Comparison of ENCODE assay signal across 8 mouse cellular contexts in genomic region chr5:114896688-114897373, GRCm38 (mm10). TPM values are rescaled to one million over a fixed set of nuclear protein-coding genes. Genes with fewer than 3 reads are reported as not detected.
DNase-seq lines count a peak whose midpoint lies in the region; ATAC-seq and TF ChIP-seq lines count a peak whose summit lies in the region.

Gene Oasl2 (plus strand): TSS chr5:114896936.

- peak within 1 kb of the TSS; percentile 23; the same call in 1 of the 2 replicates for H3K4me3 ChIP-seq in heart, embryonic 10.5 days
- H3K4me3 ChIP-seq in limb, embryonic 14.5 days (replicated peaks; ENCODE audit: low read length) = no peak within 1 kb of the TSS; the same call in 1 of the 2 replicates

- H3K4me2 ChIP-seq in limb, embryonic 14.5 days (replicated peaks; ENCODE audit: low read depth, low read length, severe bottlenecking) = 0 out of 2 replicates have a peak within 1 kb of the TSS, but pooled peaks have one; percentile 26

- no peaks in the 10 kb centered on the region for H3K36me3 ChIP-seq in heart, embryonic 10.5 days
- no peaks in the 10 kb centered on the region for H3K36me3 ChIP-seq in limb, embryonic 14.5 days (ENCODE audit: control insufficient read depth, insufficient read depth, low read length)

- no peaks in the 10 kb centered on the region for H3K9me3 ChIP-seq in heart, embryonic 10.5 days
- no peaks in the 10 kb centered on the region for H3K9me3 ChIP-seq in limb, embryonic 14.5 days (ENCODE audit: control insufficient read depth, low read length)

- WGBS in heart, embryonic 10.5 days = 49% methylated on average over 13 of the region's 13 CpGs
- 70% methylated on average over 13 of the region's 13 CpGs for whole genome bisulfite sequencing in limb, embryonic 14.5 days

- 0 out of 2 replicates have a peak within 1 kb of the TSS, but pooled peaks have one; percentile 28 for H3K9ac ChIP-seq in limb, embryonic 14.5 days (ENCODE audit: low read depth, low read length, severe bottlenecking)

- H3K4me1 ChIP-seq in heart, embryonic 10.5 days = peaks cover 11% of the 10 kb centered on the region; the same call in 1 of the 2 replicates
- 0 out of 2 replicates have a peak, but pooled peaks cover 3% of the 10 kb centered on the region for H3K4me1 ChIP-seq in limb, embryonic 14.5 days (ENCODE audit: control insufficient read depth, insufficient read depth, low read length)

- no peak within 1 kb of the TSS; the same call in 1 of the 2 replicates for H3K27ac ChIP-seq in heart, embryonic 10.5 days
- H3K27ac ChIP-seq in limb, embryonic 14.5 days (replicated peaks; ENCODE audit: low read depth, low read length) = no peak within 1 kb of the TSS

- peak; percentile 62 for ATAC-seq in CD4-positive, CD25-positive, alpha-beta regulatory T cell, adult 4 months
- peak; percentile 76 for ATAC-seq in erythroid progenitor cell, adult 5-6 weeks (replicated peaks; ENCODE audit: low FRiP score, poor library complexity, severe bottlenecking)
- no peak for ATAC-seq in limb, embryonic 14.5 days (ENCODE audit: low FRiP score, low read depth)

- H3K27me3 ChIP-seq in heart, embryonic 10.5 days (ENCODE audit: insufficient read depth, poor library complexity, severe bottlenecking) = 0 out of 2 replicates have a peak, but pooled peaks cover 6% of the 10 kb centered on the region
- no peaks in the 10 kb centered on the region for H3K27me3 ChIP-seq in limb, embryonic 14.5 days (ENCODE audit: control insufficient read depth, insufficient read depth, low read length)

- no peak for DNase-seq in heart, embryonic 10.5 days (ENCODE audit: low spot score)
- no peak for DNase-seq in heart, adult 18-20 months
- DNase-seq in limb, embryonic 14.5 days (ENCODE audit: low spot score) = no peak
- DNase-seq in c-Kit-positive CD71-positive TER-119-positive erythroid progenitor cells, embryonic 14.5 days (ENCODE audit: low spot score) = no peak
- no peak for DNase-seq in layer of hippocampus, adult 11-12 months (ENCODE audit: low spot score)
- no peak for DNase-seq in cerebellum, postnatal 25 days

- no peak for TF ChIP-seq POLR2A in limb, embryonic 14.5 days (IDR thresholded peaks at IDR 0.05; ENCODE audit: borderline replicate concordance, extremely low read depth, insufficient read depth, insufficient read length)

RNA-seq across cellular contexts. Expression of gene Oasl2, which starts in this region (rescaled TPM):
- 1.1 and 1.7 TPM in 2 replicates for polyA plus RNA-seq in heart, embryonic 10.5 days (2016; fragmentation: Nextera tagmentation; extraction: Ambion mirVana)
- 1 to 10 TPM; 5.0 TPM for total RNA-seq in heart, adult 18-20 months (2021)
- 10 to 100 TPM; 19.0 to 21.2 TPM for polyA plus RNA-seq in CD4-positive, CD25-positive, alpha-beta regulatory T cell, adult 4 months (2017; shearing (Covaris generic))
- total RNA-seq in erythroid progenitor cell, adult 5-6 weeks (2015; ENCODE audit: low replicate concordance) = 8.3 and 14.7 TPM in 2 replicates
- 3.0 and 4.5 TPM in 2 replicates for total RNA-seq in erythroid progenitor cell, adult 5-6 weeks (2017; ENCODE audit: low replicate concordance)
- 1.6 and 2.0 TPM in 2 replicates for polyA plus RNA-seq in limb, embryonic 14.5 days (2012; rRNA removed)
- polyA plus RNA-seq in limb, embryonic 14.5 days (2014; fragmentation: Nextera tagmentation; extraction: Ambion mirVana) = 1.7 and 1.9 TPM in 2 replicates
